Mouse (Mus musculus) embryonic facial prominence, embryonic 11.5 days (tissue): Measurements from ENCODE around the gene Rph3a. TPM values are rescaled to one million over a fixed set of nuclear protein-coding genes. Genes with fewer than 3 reads are reported as not detected.
"Not testable (repeated sequence)": the region's sequence is repeated elsewhere in the genome, so short reads cannot be mapped to it uniquely, and the experiment has no call there.

Source experiments
- ATAC-seq: fragments of 200-750 bp; cut with Nextera tagmentation; replicated peaks from 2 replicates; pipeline ENCODE4 v1.8.0; 2017; ENCODE audit warnings: low read depth; ENCODE audit not compliant: insufficient number of reproducible peaks, low FRiP score, low TSS enrichment
- DNase-seq: peaks from one replicate; pipeline ENCODE4 v3.0.0-alpha.2; 2015; ENCODE audit warnings: low spot score
- H3K27ac ChIP-seq: fragments of 300-500 bp; sonication (generic); replicated peaks from 2 replicates; pipeline ENCODE4 v1.5.1; 2014; ENCODE audit warnings: mild to moderate bottlenecking, low read depth, low read length, control low read depth
- H3K27me3 ChIP-seq: fragments of 300-500 bp; sonication (generic); 2 replicates; pipeline ENCODE4 v1.6.1; 2014; ENCODE audit warnings: mild to moderate bottlenecking, low read length, moderate library complexity, mixed read lengths; ENCODE audit not compliant: control insufficient read depth, insufficient read depth
- H3K36me3 ChIP-seq: fragments of 300-500 bp; sonication (generic); replicated peaks from 2 replicates; pipeline ENCODE4 v1.6.1; 2014; ENCODE audit warnings: low read depth, mild to moderate bottlenecking, low read length, moderate library complexity, mixed read lengths; ENCODE audit not compliant: control insufficient read depth, insufficient read depth
- H3K4me1 ChIP-seq: fragments of 300-500 bp; sonication (generic); 2 replicates; pipeline ENCODE4 v1.6.1; 2014; ENCODE audit warnings: low read length, mixed read lengths; ENCODE audit not compliant: control insufficient read depth, insufficient read depth
- H3K4me2 ChIP-seq: fragments of 300-500 bp; sonication (generic); 2 replicates; pipeline ENCODE4 v1.6.1; 2014; ENCODE audit warnings: low read depth, mild to moderate bottlenecking, control low read depth, low read length, moderate library complexity
- H3K4me3 ChIP-seq: fragments of 300-500 bp; sonication (generic); 2 replicates; pipeline ENCODE4 v1.5.1; 2014; ENCODE audit warnings: low read depth, low read length, control low read depth
- H3K9ac ChIP-seq: fragments of 300-500 bp; sonication (generic); replicated peaks from 2 replicates; pipeline ENCODE4 v1.6.1; 2014; ENCODE audit warnings: mild to moderate bottlenecking, control low read depth, low read length
- H3K9me3 ChIP-seq: fragments of 300-500 bp; sonication (generic); replicated peaks from 2 replicates; pipeline ENCODE4 v1.6.1; 2016; ENCODE audit warnings: mild to moderate bottlenecking, low read length, inconsistent platforms, mixed read lengths; ENCODE audit not compliant: control insufficient read depth
- WGBS: fragments of 180-500 bp; shearing (Covaris S2); extraction: QIAGEN DNeasy Blood & Tissue Kit; methylation state at CpG from one replicate; pipeline ENCODE4 v1.1.7; 2014; 5-methylcytosine and 5-hydroxymethylcytosine counted together
- polyA plus RNA-seq: library from polyadenylated mRNA; unstranded; fragments of >200 nt; fragmentation: Nextera tagmentation; extraction: Ambion mirVana; gene quantifications from 2 replicates; pipeline ENCODE4 v1.2.1, GENCODE M21; 2014

The Rph3a gene
- polyA plus RNA-seq, 1 experiment from 2014 or later: 0.21 TPM

DNA sequence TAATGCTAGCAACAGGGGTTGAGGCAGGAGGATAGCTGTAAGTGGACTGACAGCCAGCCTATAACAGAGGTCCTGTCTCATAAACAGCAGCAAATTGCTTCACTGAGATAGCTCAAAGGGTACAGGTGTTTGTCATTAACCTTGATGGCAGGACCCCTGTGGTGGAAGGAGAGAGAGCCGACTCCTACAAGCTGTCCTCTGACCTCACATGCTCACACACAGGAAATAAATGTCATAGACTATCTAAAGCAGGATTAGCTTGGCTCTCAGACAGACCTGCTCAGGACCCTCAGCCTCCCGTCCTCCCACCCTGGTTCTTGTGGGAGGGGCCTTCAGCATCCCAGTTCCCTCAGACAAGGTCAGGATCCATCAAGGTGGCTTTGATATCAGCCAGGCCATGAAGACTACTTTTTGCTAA lies 117.6 kb downstream of the Rph3a start:
- DNase-seq (no peak), ATAC-seq (no peak)
- WGBS: 35% methylated on average over 2 of the region's 2 CpGs
- Histone ChIP-seq H3K9me3 (no peaks in the 10 kb centered on the region), H3K36me3 (no peaks in the 10 kb centered on the region), H3K9ac (no peak overlapping the region), H3K4me2 (no peak overlapping the region), H3K4me1 (no peaks in the 10 kb centered on the region), H3K27ac (no peak overlapping the region), H3K27me3 (no peaks in the 10 kb centered on the region), H3K4me3 (no peak overlapping the region)

DNA sequence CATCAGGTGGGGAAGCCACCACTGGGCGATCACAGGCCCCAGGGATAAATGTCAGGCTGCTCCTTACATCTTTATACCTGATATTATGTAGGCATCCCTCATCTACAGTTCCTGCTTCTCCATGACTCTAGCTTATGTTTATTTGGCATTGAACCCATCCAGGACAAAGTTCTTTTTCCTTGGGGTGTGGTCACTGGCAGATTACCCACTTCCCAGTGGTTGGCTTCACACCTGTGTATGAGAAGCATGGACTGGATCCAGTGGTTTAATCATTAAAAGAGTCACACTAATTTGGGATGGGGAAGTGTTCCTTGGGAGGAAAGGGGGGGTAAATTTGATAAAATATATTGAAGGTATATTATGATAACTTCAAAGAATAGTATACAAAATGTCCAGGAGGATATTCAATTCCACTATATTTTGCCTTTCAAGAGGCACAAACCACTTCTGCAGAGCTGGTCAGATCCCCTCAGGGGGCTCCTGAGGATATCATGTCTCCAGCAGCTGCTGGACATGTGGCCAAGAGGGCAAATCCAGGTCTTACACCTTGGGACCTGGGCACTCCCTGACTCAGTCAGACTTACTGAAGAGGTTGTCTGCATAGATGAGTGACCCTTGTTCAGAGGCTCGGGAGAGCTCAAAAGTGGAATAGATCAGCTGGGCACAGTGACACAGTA lies 118.2 kb downstream of the Rph3a start:
- not testable (repeated sequence) for H3K9me3 ChIP-seq, H3K4me2 ChIP-seq, H3K4me3 ChIP-seq, DNase-seq, ATAC-seq, H3K4me1 ChIP-seq, H3K9ac ChIP-seq, H3K27me3 ChIP-seq, H3K36me3 ChIP-seq, H3K27ac ChIP-seq
- 76% methylated on average over 2 of the region's 2 CpGs for WGBS

DNA sequence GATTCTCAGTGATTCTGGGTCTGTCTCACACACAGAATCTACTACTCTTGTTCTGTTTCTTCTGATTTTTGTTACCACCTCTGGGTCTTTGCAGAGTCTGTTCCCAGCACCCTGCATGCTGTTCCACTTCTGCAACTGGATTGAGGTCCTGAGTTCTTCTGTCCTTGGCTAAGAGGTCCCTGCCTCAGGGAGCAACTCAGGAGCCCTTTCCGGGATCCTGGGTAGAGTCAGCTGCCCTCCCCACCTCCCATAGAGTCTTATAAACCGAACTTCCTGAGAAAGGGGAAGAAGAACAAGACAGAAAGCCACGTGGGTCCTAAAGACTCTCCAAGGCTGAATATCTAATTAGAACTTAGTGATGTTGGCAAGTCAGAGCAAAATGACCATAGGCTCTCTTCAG lies 118.9 kb downstream of the Rph3a start:
- no peak for DNase-seq
- WGBS: 48% methylated on average over 3 of the region's 3 CpGs
- no peaks in the 10 kb centered on the region for H3K36me3 ChIP-seq
- no peak overlapping the region for H3K9ac ChIP-seq
- no peak overlapping the region for H3K27ac ChIP-seq
- H3K9me3 ChIP-seq: no peaks in the 10 kb centered on the region
- no peak for ATAC-seq
- no peaks in the 10 kb centered on the region for H3K4me1 ChIP-seq
- H3K4me3 ChIP-seq: no peak overlapping the region
- H3K27me3 ChIP-seq: no peaks in the 10 kb centered on the region
- H3K4me2 ChIP-seq: no peak overlapping the region

Other genes with a start within 250 kb of the Rph3a start
- gene Oas3, start 232.4 kb downstream of the Rph3a start, polyA plus RNA-seq: not detected in 2 replicates
- gene Oas1e, start 214.6 kb downstream of the Rph3a start, polyA plus RNA-seq: not detected in 2 replicates
- 0.24 and 0.27 TPM in 2 replicates for gene Oas1c, start 197.6 kb downstream of the Rph3a start, polyA plus RNA-seq
- gene Oas1f, start 162.7 kb downstream of the Rph3a start, polyA plus RNA-seq: not detected in 2 replicates
- not detected in 2 replicates for gene Oas1h, start 148.7 kb downstream of the Rph3a start, polyA plus RNA-seq
- not detected in 2 replicates for gene Oas1g, start 122.5 kb downstream of the Rph3a start, polyA plus RNA-seq
- 0.61 and 1.2 TPM in 2 replicates for gene Oas1a, start 102.6 kb downstream of the Rph3a start, polyA plus RNA-seq
- gene Oas1d, start 95.6 kb downstream of the Rph3a start, polyA plus RNA-seq: not detected in 2 replicates
- 25.1 and 26.6 TPM in 2 replicates for gene Ptpn11, start 181.3 kb upstream of the Rph3a start, polyA plus RNA-seq
- 776 and 796 TPM in 2 replicates for gene Rpl6, start 194.4 kb upstream of the Rph3a start, polyA plus RNA-seq
- gene Hectd4, start 210.1 kb upstream of the Rph3a start, polyA plus RNA-seq: 5.7 and 7.2 TPM in 2 replicates